Mouse (Mus musculus) ES-Bruce4 (cell line): ENCODE results near the gene Pex14.

Experiments
- CTCF ChIP-seq: IDR thresholded peaks from one replicate; pipeline ENCODE4 v1.8.1; 2011; ENCODE audit warnings: low read depth, low read length
- EP300 ChIP-seq: IDR thresholded peaks from 2 replicates; pipeline ENCODE4 v1.6.1; 2011; ENCODE audit warnings: low read depth, low read length; ENCODE audit not compliant: insufficient read depth
- POLR2A ChIP-seq: IDR thresholded peaks from one replicate; pipeline ENCODE4 v1.8.1; 2011; ENCODE audit warnings: low read length; ENCODE audit not compliant: insufficient read depth

GRCm38 (mm10) chr4:148923414-148923813 lies 176.3 kb downstream of the Pex14 start:
- TF ChIP-seq CTCF (no peak), EP300 (no peak), POLR2A (no peak)
